12 mouse cellular contexts compared by ENCODE assay signal in the genomic region with DNA sequence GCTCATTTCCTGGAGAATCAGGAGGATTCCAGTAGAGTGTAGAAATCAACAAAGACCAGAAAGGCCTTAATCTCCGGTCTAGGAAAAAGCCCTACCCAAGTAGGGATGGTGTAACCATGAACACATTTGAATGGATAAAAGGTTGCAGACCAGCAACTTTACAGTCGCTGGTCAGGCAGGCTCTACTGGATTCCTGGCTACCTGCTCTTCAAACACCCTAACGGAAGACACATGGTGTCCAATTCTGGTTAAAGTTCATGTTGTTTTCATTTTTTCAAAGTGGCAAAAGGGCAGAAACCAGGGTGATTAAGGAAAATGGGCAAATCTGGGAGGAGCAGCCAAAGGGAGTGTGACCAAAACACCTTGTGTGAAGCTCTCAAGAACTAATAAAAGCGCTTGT. TPM values are rescaled to one million over a fixed set of nuclear protein-coding genes. Genes with fewer than 3 reads are reported as not detected.
"Had no signal": no experiment of that assay in that cellular context is flagged by ENCODE, and none has a peak within 500 bp of the region (broad histone marks: within the 10 kb centered on the region; RNA-seq: fewer than 3 reads in every experiment).

No protein-coding gene starts in this region.

- DNase-seq: right cerebral cortex, adult 18-20 months; right cerebral cortex, postnatal 25 days; thymus, adult 18-20 months; thymus, postnatal 14 days had no signal

- H3K4me3 ChIP-seq: hindbrain, embryonic 12.5 days; left cerebral cortex, adult 2 months; limb, embryonic 10.5 days; lung, embryonic 15.5 days; midbrain, embryonic 13.5 days; myocyte; neural tube, embryonic 15.5 days had no signal

- H3K4me1 ChIP-seq: hindbrain, embryonic 12.5 days; limb, embryonic 10.5 days; midbrain, embryonic 13.5 days; neural tube, embryonic 15.5 days had no signal

RNA-seq across cellular contexts. Expression of a gene that starts 5.9 kb away (rescaled TPM):
- polyA plus RNA-seq: inflammation-experienced regulatory T-cells, adult 6 months had no signal
